ENCODE assay signal across 9 mouse cellular contexts in the genomic region with DNA sequence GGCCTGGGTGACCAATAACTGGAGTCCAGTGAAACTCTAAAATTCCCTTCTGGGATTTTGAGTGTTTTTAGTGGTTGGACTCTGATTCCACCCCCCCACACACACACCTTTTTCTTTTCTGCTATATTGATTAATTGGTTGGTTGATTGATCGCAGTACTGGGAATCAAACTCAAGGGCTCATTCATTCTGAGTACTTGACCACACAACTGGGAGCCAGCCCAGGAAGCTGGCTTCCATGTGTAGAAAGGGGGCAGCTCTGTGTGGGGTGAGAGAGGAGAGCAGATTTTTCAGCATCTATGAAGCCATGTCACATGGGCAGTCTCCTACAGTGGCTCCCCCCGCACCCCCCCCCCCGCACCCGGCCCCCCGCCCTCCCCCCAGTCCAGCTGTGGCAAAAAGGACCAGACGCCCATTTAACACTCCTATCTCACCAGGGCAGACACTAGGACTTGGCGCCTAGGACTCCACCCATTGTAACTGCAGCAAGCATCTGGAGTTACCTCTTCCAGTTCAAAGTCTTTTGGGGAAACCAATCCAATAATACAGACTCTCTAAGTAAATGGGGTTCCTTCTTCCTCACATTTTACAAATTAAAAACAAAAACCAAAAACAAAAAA. TPM values are rescaled to one million over a fixed set of nuclear protein-coding genes. Genes with fewer than 3 reads are reported as not detected.
DNase-seq lines count a peak whose midpoint lies in the region; ATAC-seq and TF ChIP-seq lines count a peak whose summit lies in the region.
"Had no signal": no experiment of that assay in that cellular context is flagged by ENCODE, and none has a peak within 500 bp of the region (broad histone marks: within the 10 kb centered on the region; RNA-seq: fewer than 3 reads in every experiment).

No protein-coding gene starts in this region.

- no peak for ATAC-seq in midbrain, postnatal 0 days (ENCODE audit: low FRiP score)
- ATAC-seq in limb, embryonic 14.5 days (ENCODE audit: low FRiP score, low read depth) = 0 out of 2 replicates have a peak, but pooled peaks have one; percentile 39
- peak; percentile 79 for ATAC-seq in stomach, embryonic 15.5 days (ENCODE audit: insufficient read depth, low FRiP score, low read depth)

- H3K9ac ChIP-seq in heart, adult 2 months (ENCODE audit: low read depth, low read length) = no peak overlapping the region
- no peak overlapping the region for H3K9ac ChIP-seq in midbrain, postnatal 0 days (replicated peaks; ENCODE audit: low read length, poor library complexity, severe bottlenecking)
- no peak overlapping the region for H3K9ac ChIP-seq in limb, embryonic 14.5 days (ENCODE audit: low read depth, low read length, severe bottlenecking)
- H3K9ac ChIP-seq in stomach, embryonic 15.5 days = no peak overlapping the region

- no peaks in the 10 kb centered on the region for H3K9me3 ChIP-seq in midbrain, embryonic 10.5 days (replicated peaks)
- H3K9me3 ChIP-seq in midbrain, postnatal 0 days (ENCODE audit: low read length) = no peaks in the 10 kb centered on the region
- H3K9me3 ChIP-seq in limb, embryonic 14.5 days (ENCODE audit: control insufficient read depth, low read length) = no peaks in the 10 kb centered on the region
- H3K9me3 ChIP-seq in stomach, embryonic 15.5 days = no peaks in the 10 kb centered on the region
- H3K9me3 ChIP-seq: forebrain, embryonic 13.5 days had no signal

- no peak for TF ChIP-seq CTCF in heart, adult 2 months (IDR thresholded peaks at IDR 0.05)
- no peak for TF ChIP-seq CTCF in midbrain, postnatal 0 days (IDR thresholded peaks at IDR 0.05)

- no peak overlapping the region for H3K4me2 ChIP-seq in midbrain, postnatal 0 days (ENCODE audit: low read depth, low read length, poor library complexity, severe bottlenecking)
- 0 out of 2 replicates have a peak overlapping the region, but pooled peaks have one; percentile 39 for H3K4me2 ChIP-seq in limb, embryonic 14.5 days (replicated peaks; ENCODE audit: low read depth, low read length, severe bottlenecking)
- peak overlapping the region; percentile 50 for H3K4me2 ChIP-seq in stomach, embryonic 15.5 days

- H3K27me3 ChIP-seq in heart, adult 2 months (ENCODE audit: control insufficient read depth, insufficient read depth, low read length) = no peaks in the 10 kb centered on the region
- H3K27me3 ChIP-seq in midbrain, embryonic 10.5 days (ENCODE audit: low read depth, poor library complexity, severe bottlenecking) = no peaks in the 10 kb centered on the region
- no peaks in the 10 kb centered on the region for H3K27me3 ChIP-seq in midbrain, postnatal 0 days (ENCODE audit: insufficient read depth, low read length)
- no peaks in the 10 kb centered on the region for H3K27me3 ChIP-seq in limb, embryonic 14.5 days (ENCODE audit: control insufficient read depth, insufficient read depth, low read length)
- no peaks in the 10 kb centered on the region for H3K27me3 ChIP-seq in stomach, embryonic 15.5 days (replicated peaks)
- H3K27me3 ChIP-seq: forebrain, embryonic 13.5 days had no signal

- peaks cover 3% of the 10 kb centered on the region for H3K4me1 ChIP-seq in heart, adult 2 months (ENCODE audit: control insufficient read depth, insufficient read depth, low read length)
- peaks cover 21% of the 10 kb centered on the region for H3K4me1 ChIP-seq in midbrain, embryonic 10.5 days
- H3K4me1 ChIP-seq in midbrain, postnatal 0 days (ENCODE audit: insufficient read depth, low read length) = no peaks in the 10 kb centered on the region
- peaks cover 31% of the 10 kb centered on the region for H3K4me1 ChIP-seq in limb, embryonic 14.5 days (ENCODE audit: control insufficient read depth, insufficient read depth, low read length)
- peaks cover 11% of the 10 kb centered on the region for H3K4me1 ChIP-seq in stomach, embryonic 15.5 days

- no peak for TF ChIP-seq POLR2A in heart, adult 2 months (IDR thresholded peaks at IDR 0.05; ENCODE audit: insufficient read depth, low read depth, low read length)
- TF ChIP-seq POLR2A in limb, embryonic 14.5 days (IDR thresholded peaks at IDR 0.05; ENCODE audit: borderline replicate concordance, extremely low read depth, insufficient read depth, insufficient read length) = no peak

- no peak for TF ChIP-seq EP300 in heart, adult 2 months (IDR thresholded peaks at IDR 0.05; ENCODE audit: insufficient read depth, low read depth, low read length)

- H3K36me3 ChIP-seq in heart, adult 2 months (ENCODE audit: control insufficient read depth, insufficient read depth, low read length) = no peaks in the 10 kb centered on the region
- no peaks in the 10 kb centered on the region for H3K36me3 ChIP-seq in midbrain, embryonic 10.5 days
- no peaks in the 10 kb centered on the region for H3K36me3 ChIP-seq in midbrain, postnatal 0 days (ENCODE audit: insufficient read depth, low read length)
- H3K36me3 ChIP-seq in limb, embryonic 14.5 days (ENCODE audit: control insufficient read depth, insufficient read depth, low read length) = no peaks in the 10 kb centered on the region
- H3K36me3 ChIP-seq in stomach, embryonic 15.5 days = no peaks in the 10 kb centered on the region

- peak overlapping the region; percentile 58 for H3K27ac ChIP-seq in heart, adult 2 months
- H3K27ac ChIP-seq in midbrain, embryonic 10.5 days (replicated peaks) = 0 out of 2 replicates have a peak overlapping the region, but pooled peaks have one; percentile 74
- H3K27ac ChIP-seq in midbrain, postnatal 0 days (ENCODE audit: low read depth, low read length) = no peak overlapping the region
- peak overlapping the region; percentile 1; the same call in 1 of the 2 replicates for H3K27ac ChIP-seq in limb, embryonic 14.5 days (replicated peaks; ENCODE audit: low read depth, low read length)
- H3K27ac ChIP-seq in stomach, embryonic 15.5 days = peak overlapping the region; percentile 73
- H3K27ac ChIP-seq: forebrain, embryonic 13.5 days had no signal

- H3K4me3 ChIP-seq in heart, adult 2 months = no peak overlapping the region
- H3K4me3 ChIP-seq in midbrain, embryonic 10.5 days = peak overlapping the region; percentile 46; the same call in 1 of the 2 replicates
- no peak overlapping the region for H3K4me3 ChIP-seq in midbrain, postnatal 0 days (ENCODE audit: low read depth, low read length)
- no peak overlapping the region for H3K4me3 ChIP-seq in limb, embryonic 14.5 days (replicated peaks; ENCODE audit: low read length)
- H3K4me3 ChIP-seq in stomach, embryonic 15.5 days (replicated peaks) = no peak overlapping the region
- H3K4me3 ChIP-seq: forebrain, embryonic 13.5 days had no signal

- intact Hi-C loops in heart, adult 2 months (cut with DNase I) = loop anchor here (2.0 to 10.0 kb wide), 2 partner anchors 133 to 385 kb away; partner anchors contain the start of genes Atl1 and Map4k5
- intact Hi-C loops in heart, postnatal 14 days (cut with DNase I) = loop anchor here (5.0 to 10.0 kb wide), 3 partner anchors 48 to 385 kb away; no protein-coding TSS in a partner anchor

- H3K79me2 ChIP-seq in heart, adult 2 months (replicated peaks; ENCODE audit: control insufficient read depth, insufficient read depth, low read length) = no peaks in the 10 kb centered on the region

- no peak for DNase-seq in heart, adult 2 months
- DNase-seq in heart, postnatal 14 days = no peak
- DNase-seq in midbrain, embryonic 10.5 days (ENCODE audit: low spot score) = no peak
- no peak for DNase-seq in midbrain, postnatal 0 days (ENCODE audit: low spot score)
- no peak for DNase-seq in limb, embryonic 14.5 days (ENCODE audit: low spot score)
- no peak for DNase-seq in cerebellum, postnatal 36 days
- no peak for DNase-seq in thymus, adult 18-20 months

- whole genome bisulfite sequencing in heart, adult 2 months = 62% methylated on average over 4 of the region's 7 CpGs
- 48% methylated on average over 7 of the region's 7 CpGs for WGBS in midbrain, embryonic 10.5 days
- 58% methylated on average over 7 of the region's 7 CpGs for WGBS in midbrain, postnatal 0 days
- 32% methylated on average over 7 of the region's 7 CpGs for WGBS in limb, embryonic 14.5 days
- WGBS in stomach, embryonic 15.5 days = 31% methylated on average over 7 of the region's 7 CpGs

RNA-seq across cellular contexts. Expression of gene Cdkl1, which starts 31.7 kb away (rescaled TPM):
- 10 to 100 TPM in 1 of 2 experiments, 1 to 10 TPM in 1; 9.3 to 11.2 TPM for total RNA-seq in heart, adult 2 months (2021)
- polyA plus RNA-seq in heart, adult 2 months (2012; rRNA removed) = 2.0 and 3.0 TPM in 2 replicates
- total RNA-seq in heart, postnatal 14 days (2021) = 1 to 10 TPM; 5.3 to 5.9 TPM
- polyA plus RNA-seq in midbrain, embryonic 10.5 days (2016; fragmentation: Nextera tagmentation; extraction: Ambion mirVana) = 0.68 and 0.77 TPM in 2 replicates
- total RNA-seq in midbrain, postnatal 0 days (2014; rRNA removed) = 40.3 and 46.0 TPM in 2 replicates
- 21.7 and 21.8 TPM in 2 replicates for polyA plus RNA-seq in midbrain, postnatal 0 days (2015; fragmentation: Nextera tagmentation; extraction: Ambion mirVana)
- 0.86 and 1.9 TPM in 2 replicates for polyA plus RNA-seq in limb, embryonic 14.5 days (2012; rRNA removed)
- 1.7 and 2.2 TPM in 2 replicates for polyA plus RNA-seq in limb, embryonic 14.5 days (2014; fragmentation: Nextera tagmentation; extraction: Ambion mirVana)
- polyA plus RNA-seq in stomach, embryonic 15.5 days (2015; fragmentation: Nextera tagmentation; extraction: Ambion mirVana) = 4.2 and 5.5 TPM in 2 replicates

RNA-seq across cellular contexts. Expression of gene Atp5s, which starts 34.6 kb away (rescaled TPM):
- total RNA-seq in heart, adult 2 months (2021) = 10 to 100 TPM; 31.5 to 34.7 TPM
- 22.5 and 56.1 TPM in 2 replicates for polyA plus RNA-seq in heart, adult 2 months (2012; rRNA removed)
- total RNA-seq in heart, postnatal 14 days (2021) = 10 to 100 TPM; 19.4 to 21.3 TPM
- polyA plus RNA-seq in midbrain, embryonic 10.5 days (2016; fragmentation: Nextera tagmentation; extraction: Ambion mirVana) = 20.4 and 21.2 TPM in 2 replicates
- 19.8 and 41.7 TPM in 2 replicates for total RNA-seq in midbrain, postnatal 0 days (2014; rRNA removed)
- polyA plus RNA-seq in midbrain, postnatal 0 days (2015; fragmentation: Nextera tagmentation; extraction: Ambion mirVana) = 39.1 and 44.4 TPM in 2 replicates
- polyA plus RNA-seq in limb, embryonic 14.5 days (2012; rRNA removed) = 26.1 and 29.4 TPM in 2 replicates
- polyA plus RNA-seq in limb, embryonic 14.5 days (2014; fragmentation: Nextera tagmentation; extraction: Ambion mirVana) = 30.8 and 36.1 TPM in 2 replicates
- polyA plus RNA-seq in stomach, embryonic 15.5 days (2015; fragmentation: Nextera tagmentation; extraction: Ambion mirVana) = 28.2 and 28.3 TPM in 2 replicates

RNA-seq across cellular contexts. Expression of gene L2hgdh, which starts 34.7 kb away (rescaled TPM):
- total RNA-seq in heart, adult 2 months (2021) = 10 to 100 TPM; 41.9 to 49.4 TPM
- polyA plus RNA-seq in heart, adult 2 months (2012; rRNA removed) = 13.8 and 33.4 TPM in 2 replicates
- 10 to 100 TPM; 30.0 to 30.2 TPM for total RNA-seq in heart, postnatal 14 days (2021)
- 15.7 and 16.5 TPM in 2 replicates for polyA plus RNA-seq in midbrain, embryonic 10.5 days (2016; fragmentation: Nextera tagmentation; extraction: Ambion mirVana)
- 11.0 and 14.8 TPM in 2 replicates for total RNA-seq in midbrain, postnatal 0 days (2014; rRNA removed)
- 9.7 and 9.8 TPM in 2 replicates for polyA plus RNA-seq in midbrain, postnatal 0 days (2015; fragmentation: Nextera tagmentation; extraction: Ambion mirVana)
- polyA plus RNA-seq in limb, embryonic 14.5 days (2012; rRNA removed) = 14.7 and 14.9 TPM in 2 replicates
- 14.5 and 17.4 TPM in 2 replicates for polyA plus RNA-seq in limb, embryonic 14.5 days (2014; fragmentation: Nextera tagmentation; extraction: Ambion mirVana)
- 18.3 and 21.2 TPM in 2 replicates for polyA plus RNA-seq in stomach, embryonic 15.5 days (2015; fragmentation: Nextera tagmentation; extraction: Ambion mirVana)
